Mouse (Mus musculus): Measurements from ENCODE around the gene Ate1. TPM values are rescaled to one million over a fixed set of nuclear protein-coding genes. Genes with fewer than 3 reads are reported as not detected.
A peak's percentile ranks its signal among the peaks of the same experiment; 100 is the strongest.
"Not testable (repeated sequence)": the region's sequence is repeated elsewhere in the genome, so short reads cannot be mapped to it uniquely, and the experiment has no call there.

The Ate1 gene
- polyA plus RNA-seq, 1 experiment from 2014 or later = 109 TPM

DNA sequence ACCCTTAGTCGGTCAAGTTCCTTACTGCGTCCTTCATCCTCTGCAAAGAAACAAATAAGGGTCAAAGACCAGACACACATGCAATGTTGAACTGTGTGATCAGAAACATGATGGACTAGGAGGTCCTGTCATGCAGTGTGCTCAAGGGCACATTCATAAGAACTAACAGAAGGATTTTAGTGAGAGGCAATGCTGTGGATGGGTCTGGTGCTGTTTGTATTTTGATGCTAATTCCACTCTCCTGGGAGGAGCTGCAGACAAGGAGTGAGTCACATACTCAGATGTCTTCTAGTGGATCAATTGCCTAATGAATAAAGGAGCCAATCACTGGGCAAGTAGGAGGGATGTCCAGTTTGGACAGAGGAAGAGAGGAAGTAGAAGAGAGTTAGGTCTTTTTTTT lies 125.5 kb downstream of the Ate1 start:
- H3K27me3 ChIP-seq (replicated peaks; ENCODE audit: control insufficient read depth, insufficient read depth, low read length) = no peaks in the 10 kb centered on the region
- H3K27ac ChIP-seq (ENCODE audit: low read depth, low read length) = no peak overlapping the region
- no peak overlapping the region for H3K4me3 ChIP-seq (ENCODE audit: low read length)
- no peaks in the 10 kb centered on the region for H3K4me1 ChIP-seq (ENCODE audit: control insufficient read depth, insufficient read depth, low read depth, low read length)
- H3K36me3 ChIP-seq (ENCODE audit: control insufficient read depth, insufficient read depth, low read length) = no peaks in the 10 kb centered on the region
- no peak overlapping the region for H3K9ac ChIP-seq (ENCODE audit: low read depth, low read length)
- 93% methylated on average over 2 of the region's 2 CpGs for WGBS
- no peaks in the 10 kb centered on the region for H3K9me3 ChIP-seq (ENCODE audit: control insufficient read depth, low read length)
- no peak for ATAC-seq
- no peak overlapping the region for H3K4me2 ChIP-seq (ENCODE audit: low read length)

- not testable (repeated sequence) for H3K36me3 ChIP-seq (ENCODE audit: control insufficient read depth, insufficient read depth, low read length); H3K9ac ChIP-seq (ENCODE audit: low read depth, low read length); H3K4me1 ChIP-seq (ENCODE audit: control insufficient read depth, insufficient read depth, low read depth, low read length); H3K4me3 ChIP-seq (ENCODE audit: low read length); H3K27ac ChIP-seq (ENCODE audit: low read depth, low read length); ATAC-seq; H3K4me2 ChIP-seq (ENCODE audit: low read length); H3K27me3 ChIP-seq (replicated peaks; ENCODE audit: control insufficient read depth, insufficient read depth, low read length); H3K9me3 ChIP-seq (ENCODE audit: control insufficient read depth, low read length)
- 93% methylated on average over 1 of the region's 1 CpGs for WGBS
These were observed 130.1 kb downstream of the Ate1 start for GRCm38 (mm10) chr7:130390060-130390459.

DNA sequence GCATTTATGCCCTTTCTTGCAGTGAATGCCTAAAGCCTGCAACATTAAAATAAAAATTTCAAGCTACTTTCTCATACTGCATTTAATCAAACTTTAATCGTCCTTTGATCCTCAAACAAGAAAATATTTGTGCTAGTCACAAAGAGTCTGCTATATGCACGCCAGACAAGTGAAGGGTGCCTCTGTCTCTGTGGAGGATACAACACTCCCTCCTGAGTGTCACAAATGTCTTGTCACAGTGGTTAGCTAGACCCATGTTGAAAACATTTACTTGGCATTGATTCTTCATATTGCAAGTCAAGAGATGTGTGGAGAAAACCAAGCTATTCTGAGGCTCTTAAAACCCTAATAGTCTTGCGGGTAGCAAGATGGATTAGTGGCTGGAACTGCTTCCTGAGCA lies 133.9 kb downstream of the Ate1 start:
- ATAC-seq = peak; percentile 63; the same call in 1 of the 2 replicates
- no peak overlapping the region for H3K4me2 ChIP-seq (ENCODE audit: low read length)
- H3K9ac ChIP-seq (ENCODE audit: low read depth, low read length) = no peak overlapping the region
- H3K4me1 ChIP-seq (ENCODE audit: control insufficient read depth, insufficient read depth, low read depth, low read length) = peaks cover 4% of the 10 kb centered on the region
- no peak overlapping the region for H3K4me3 ChIP-seq (ENCODE audit: low read length)
- WGBS = 18% methylated on average over 3 of the region's 3 CpGs
- H3K36me3 ChIP-seq (ENCODE audit: control insufficient read depth, insufficient read depth, low read length) = peaks cover 3% of the 10 kb centered on the region; the same call in 1 of the 2 replicates
- H3K27me3 ChIP-seq (replicated peaks; ENCODE audit: control insufficient read depth, insufficient read depth, low read length) = no peaks in the 10 kb centered on the region
- no peaks in the 10 kb centered on the region for H3K9me3 ChIP-seq (ENCODE audit: control insufficient read depth, low read length)
- peak overlapping the region; percentile 45; the same call in 1 of the 2 replicates for H3K27ac ChIP-seq (ENCODE audit: low read depth, low read length)

GRCm38 (mm10) chr7:130385732-130386294 lies 134.4 kb downstream of the Ate1 start:
- ATAC-seq = peak; percentile 35; the same call in 1 of the 2 replicates
- H3K9ac ChIP-seq (ENCODE audit: low read depth, low read length) = no peak overlapping the region

DNA sequence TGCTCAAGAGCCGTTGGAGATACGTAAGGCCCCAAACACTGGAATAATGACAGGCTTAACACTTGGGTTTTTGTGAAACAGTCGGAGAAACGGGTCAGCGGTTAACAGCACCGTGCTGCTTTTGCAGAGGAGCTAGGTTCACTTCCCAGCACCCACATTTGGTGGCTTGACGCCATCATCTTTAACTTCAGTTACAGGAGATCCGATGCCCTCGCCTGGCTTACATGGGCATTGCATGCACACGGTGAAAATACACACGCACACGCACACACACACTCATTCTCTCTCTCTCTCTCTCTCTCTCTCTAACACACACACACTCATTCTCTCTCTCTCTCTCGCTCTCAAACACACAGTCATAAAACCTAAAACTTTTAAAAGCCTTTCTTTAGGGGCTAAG lies 138.0 kb downstream of the Ate1 start:
- Histone ChIP-seq H3K4me2 (ENCODE audit: low read length) (no peak overlapping the region), H3K4me1 (ENCODE audit: control insufficient read depth, insufficient read depth, low read depth, low read length) (peaks cover 9% of the 10 kb centered on the region), H3K27ac (ENCODE audit: low read depth, low read length) (no peak overlapping the region; the same call in 1 of the 2 replicates), H3K27me3 (replicated peaks; ENCODE audit: control insufficient read depth, insufficient read depth, low read length) (0 out of 2 replicates have a peak, but pooled peaks cover 2% of the 10 kb centered on the region), H3K9ac (ENCODE audit: low read depth, low read length) (no peak overlapping the region), H3K9me3 (ENCODE audit: control insufficient read depth, low read length) (no peaks in the 10 kb centered on the region), H3K4me3 (ENCODE audit: low read length) (no peak overlapping the region), H3K36me3 (ENCODE audit: control insufficient read depth, insufficient read depth, low read length) (no peaks in the 10 kb centered on the region)
- ATAC-seq = no peak
- 80% methylated on average over 13 of the region's 13 CpGs for WGBS

More at GRCm38 (mm10) chr7:130385732-130386294, 134.4 kb downstream of the Ate1 start:
- H3K4me2 ChIP-seq (ENCODE audit: low read length) = no peak overlapping the region
- no peak overlapping the region for H3K27ac ChIP-seq (ENCODE audit: low read depth, low read length)
- no peaks in the 10 kb centered on the region for H3K9me3 ChIP-seq (ENCODE audit: control insufficient read depth, low read length)
- peaks cover 9% of the 10 kb centered on the region for H3K4me1 ChIP-seq (ENCODE audit: control insufficient read depth, insufficient read depth, low read depth, low read length)
- H3K27me3 ChIP-seq (replicated peaks; ENCODE audit: control insufficient read depth, insufficient read depth, low read length) = no peaks in the 10 kb centered on the region
- no peak overlapping the region for H3K4me3 ChIP-seq (ENCODE audit: low read length)
- 34% methylated on average over 8 of the region's 8 CpGs for WGBS
- H3K36me3 ChIP-seq (ENCODE audit: control insufficient read depth, insufficient read depth, low read length) = peaks cover 3% of the 10 kb centered on the region; the same call in 1 of the 2 replicates

DNA sequence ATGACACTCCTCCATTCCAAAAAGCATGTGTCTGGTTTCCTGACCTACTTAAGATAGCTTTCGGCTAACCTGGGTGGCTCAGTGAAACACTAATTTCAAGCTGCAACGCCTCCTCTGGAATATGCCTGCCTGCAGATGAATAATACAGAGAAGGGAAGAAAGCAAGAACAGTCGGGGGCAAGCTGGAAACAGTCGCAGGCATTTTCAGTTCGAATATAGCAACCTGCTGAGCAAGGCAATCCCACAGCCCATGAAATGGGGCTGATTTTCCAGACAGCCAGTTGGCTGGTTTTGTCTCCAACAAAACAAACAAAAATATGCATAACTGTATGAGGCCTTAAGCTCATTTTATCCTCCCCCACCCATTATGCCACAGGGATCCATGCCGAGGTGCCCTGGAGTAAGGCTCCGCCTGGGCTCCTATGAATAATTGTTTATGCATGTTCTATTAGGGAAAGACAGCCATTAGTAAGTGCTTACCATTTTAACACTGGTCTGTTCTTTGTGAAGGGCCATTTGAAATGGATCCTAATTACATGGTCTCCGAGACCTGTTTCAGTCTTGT lies 138.7 kb downstream of the Ate1 start:
- H3K36me3 ChIP-seq (ENCODE audit: control insufficient read depth, insufficient read depth, low read length) = no peaks in the 10 kb centered on the region
- no peak overlapping the region for H3K4me2 ChIP-seq (ENCODE audit: low read length)
- no peak overlapping the region for H3K4me3 ChIP-seq (ENCODE audit: low read length)
- no peak overlapping the region for H3K9ac ChIP-seq (ENCODE audit: low read depth, low read length)
- peaks cover 9% of the 10 kb centered on the region for H3K4me1 ChIP-seq (ENCODE audit: control insufficient read depth, insufficient read depth, low read depth, low read length)
- peak; percentile 32; the same call in 1 of the 2 replicates for ATAC-seq
- 42% methylated on average over 8 of the region's 8 CpGs for WGBS
- no peaks in the 10 kb centered on the region for H3K9me3 ChIP-seq (ENCODE audit: control insufficient read depth, low read length)
- 0 out of 2 replicates have a peak, but pooled peaks cover 2% of the 10 kb centered on the region for H3K27me3 ChIP-seq (replicated peaks; ENCODE audit: control insufficient read depth, insufficient read depth, low read length)
- peak overlapping the region; percentile 68 for H3K27ac ChIP-seq (ENCODE audit: low read depth, low read length)

DNA sequence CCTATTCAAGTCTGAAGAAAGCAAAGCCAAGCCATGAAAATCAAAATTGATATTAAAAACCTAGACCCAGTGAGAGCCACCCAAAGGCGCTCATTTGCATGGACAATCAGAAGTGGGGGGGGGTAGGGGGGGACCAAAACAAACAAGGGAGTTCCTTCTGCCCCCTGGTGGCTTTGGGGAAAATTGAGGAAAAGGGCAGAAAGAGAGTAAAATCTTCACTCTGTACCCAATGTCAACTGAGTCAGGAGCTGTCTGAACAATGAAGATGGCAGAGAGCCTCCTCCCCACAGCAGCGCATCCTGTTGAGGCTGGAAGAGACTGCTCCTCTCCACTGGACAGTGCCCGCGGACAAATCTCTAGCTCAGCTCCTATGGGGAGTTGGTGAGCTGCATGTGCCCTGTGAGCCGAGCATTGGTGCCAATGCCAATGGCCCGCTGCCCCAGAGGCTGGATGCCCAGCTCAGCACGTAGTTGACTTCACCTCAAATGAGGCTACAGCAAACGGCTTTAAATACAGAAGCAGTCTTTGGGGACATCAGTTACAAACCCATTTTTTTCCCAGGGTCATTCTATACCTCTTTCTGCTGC lies 139.3 kb downstream of the Ate1 start:
- Histone ChIP-seq H3K27me3 (replicated peaks; ENCODE audit: control insufficient read depth, insufficient read depth, low read length) (0 out of 2 replicates have a peak, but pooled peaks cover 2% of the 10 kb centered on the region), H3K4me2 (ENCODE audit: low read length) (no peak overlapping the region), H3K36me3 (ENCODE audit: control insufficient read depth, insufficient read depth, low read length) (no peaks in the 10 kb centered on the region; the same call in 1 of the 2 replicates), H3K9ac (ENCODE audit: low read depth, low read length) (no peak overlapping the region), H3K9me3 (ENCODE audit: control insufficient read depth, low read length) (no peaks in the 10 kb centered on the region), H3K4me1 (ENCODE audit: control insufficient read depth, insufficient read depth, low read depth, low read length) (peaks cover 9% of the 10 kb centered on the region), H3K27ac (ENCODE audit: low read depth, low read length) (peak overlapping the region; percentile 68), H3K4me3 (ENCODE audit: low read length) (no peak overlapping the region)
- WGBS = 50% methylated on average over 8 of the region's 8 CpGs
- ATAC-seq = peak; percentile 57; the same call in 1 of the 2 replicates

DNA sequence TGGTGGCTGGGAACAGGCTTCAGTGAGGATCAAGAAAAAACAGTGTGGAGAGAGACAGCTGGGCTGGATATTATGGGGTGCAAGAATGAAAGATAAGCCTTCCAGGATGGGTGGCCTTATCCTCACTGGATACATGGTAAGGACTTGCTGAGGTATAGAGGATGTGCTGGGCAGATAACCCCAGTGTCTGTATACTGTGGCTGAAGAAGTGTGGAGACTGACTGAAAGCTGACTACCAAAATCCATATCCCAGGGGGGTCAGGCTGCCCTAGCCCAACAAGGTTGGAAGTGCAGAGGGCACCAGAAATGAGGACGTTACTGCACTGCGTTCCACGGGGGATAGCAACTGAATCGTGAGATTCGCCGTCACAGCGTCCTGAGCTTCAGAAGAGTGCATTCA lies 139.8 kb downstream of the Ate1 start:
- Histone ChIP-seq H3K9ac (ENCODE audit: low read depth, low read length) (no peak overlapping the region), H3K4me1 (ENCODE audit: control insufficient read depth, insufficient read depth, low read depth, low read length) (peaks cover 9% of the 10 kb centered on the region), H3K27me3 (replicated peaks; ENCODE audit: control insufficient read depth, insufficient read depth, low read length) (0 out of 2 replicates have a peak, but pooled peaks cover 2% of the 10 kb centered on the region), H3K27ac (ENCODE audit: low read depth, low read length) (peak overlapping the region; percentile 68), H3K4me3 (ENCODE audit: low read length) (no peak overlapping the region), H3K4me2 (ENCODE audit: low read length) (no peak overlapping the region), H3K36me3 (ENCODE audit: control insufficient read depth, insufficient read depth, low read length) (no peaks in the 10 kb centered on the region; the same call in 1 of the 2 replicates), H3K9me3 (ENCODE audit: control insufficient read depth, low read length) (no peaks in the 10 kb centered on the region)
- ATAC-seq = no peak
- WGBS = 75% methylated on average over 7 of the region's 7 CpGs

- no peak for ATAC-seq
- H3K4me3 ChIP-seq (ENCODE audit: low read length) = no peak overlapping the region
- no peak overlapping the region for H3K4me2 ChIP-seq (ENCODE audit: low read length)
- H3K27ac ChIP-seq (ENCODE audit: low read depth, low read length) = no peak overlapping the region
- 0 out of 2 replicates have a peak, but pooled peaks cover 2% of the 10 kb centered on the region for H3K27me3 ChIP-seq (replicated peaks; ENCODE audit: control insufficient read depth, insufficient read depth, low read length)
- no peak overlapping the region for H3K9ac ChIP-seq (ENCODE audit: low read depth, low read length)
- no peaks in the 10 kb centered on the region for H3K9me3 ChIP-seq (ENCODE audit: control insufficient read depth, low read length)
- 87% methylated on average over 5 of the region's 5 CpGs for WGBS
- no peaks in the 10 kb centered on the region; the same call in 1 of the 2 replicates for H3K36me3 ChIP-seq (ENCODE audit: control insufficient read depth, insufficient read depth, low read length)
- peaks cover 9% of the 10 kb centered on the region for H3K4me1 ChIP-seq (ENCODE audit: control insufficient read depth, insufficient read depth, low read depth, low read length)
These were observed 140.3 kb downstream of the Ate1 start for GRCm38 (mm10) chr7:130379886-130380285.
